Mouse (Mus musculus) heart, postnatal 0 days (tissue): ENCODE measurements around the gene Pde4b.

ENCODE experiments used
- CTCF ChIP-seq: IDR thresholded peaks from 2 replicates; pipeline ENCODE4 v1.5.1; 2016; ENCODE audit warnings: antibody characterized with exemption, control low read depth, low read depth
- EP300 ChIP-seq: IDR thresholded peaks from 2 replicates; pipeline ENCODE4 v1.6.1; 2016; ENCODE audit warnings: antibody characterized with exemption, low read depth

DNA sequence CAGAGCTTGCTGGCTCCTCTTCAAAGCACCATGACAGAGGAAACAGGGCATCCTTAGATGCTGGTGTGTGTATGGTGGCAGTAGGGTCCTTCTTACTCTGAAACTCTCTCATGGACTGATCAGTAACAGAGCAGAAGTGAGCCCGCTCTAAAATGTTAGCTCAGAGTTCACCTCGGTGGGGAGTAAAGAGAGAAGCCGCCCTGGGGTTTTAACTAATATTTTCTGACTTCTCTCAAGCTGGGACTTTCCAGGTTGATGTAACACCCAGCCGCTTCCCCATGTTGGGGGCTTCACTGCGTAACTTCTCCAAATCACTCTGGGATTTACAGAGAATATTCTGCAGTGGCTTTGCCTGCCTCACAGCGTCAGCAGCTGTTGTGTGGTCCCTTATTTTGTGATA is 484.7 kb downstream of the Pde4b start:
- TF ChIP-seq CTCF, result no peak
- TF ChIP-seq EP300, result no peak
